ENCODE assay signal across 20 mouse cellular contexts in genomic region chr7:47034785-47035384, GRCm38 (mm10). TPM values are rescaled to one million over a fixed set of nuclear protein-coding genes. Genes with fewer than 3 reads are reported as not detected.
"Had no signal": no experiment of that assay in that cellular context is flagged by ENCODE, and none has a peak within 500 bp of the region (broad histone marks: within the 10 kb centered on the region; RNA-seq: fewer than 3 reads in every experiment).

No protein-coding gene starts in this region.

- H3K4me2 ChIP-seq: limb, embryonic 13.5 days; liver, embryonic 12.5 days; lung, embryonic 15.5 days; neural tube, embryonic 12.5 days had no signal

- ATAC-seq: intestine, embryonic 16.5 days; liver, embryonic 12.5 days had no signal

- H3K27ac ChIP-seq: limb, embryonic 13.5 days; liver, embryonic 12.5 days; lung, embryonic 15.5 days; midbrain, embryonic 10.5 days; neural tube, embryonic 12.5 days had no signal

- DNase-seq: layer of hippocampus, postnatal 36 days; lung, postnatal 14 days; midbrain, embryonic 14.5 days; spleen, adult 18-20 months; thymus, adult 18-20 months; thymus, postnatal 14 days had no signal

- H3K27me3 ChIP-seq: limb, embryonic 13.5 days; liver, embryonic 12.5 days; lung, embryonic 15.5 days; neural tube, embryonic 12.5 days had no signal

- H3K4me3 ChIP-seq: limb, embryonic 13.5 days; liver, embryonic 12.5 days; lung, embryonic 15.5 days; midbrain, embryonic 10.5 days; neural tube, embryonic 12.5 days had no signal

- H3K36me3 ChIP-seq: limb, embryonic 13.5 days; liver, embryonic 12.5 days; lung, embryonic 15.5 days; midbrain, embryonic 10.5 days; neural tube, embryonic 12.5 days had no signal

- H3K9me3 ChIP-seq: limb, embryonic 13.5 days; liver, embryonic 12.5 days; lung, embryonic 15.5 days; midbrain, embryonic 10.5 days; neural tube, embryonic 12.5 days had no signal

- H3K9ac ChIP-seq: limb, embryonic 13.5 days; liver, embryonic 12.5 days; lung, embryonic 15.5 days; neural tube, embryonic 12.5 days had no signal

- H3K4me1 ChIP-seq: limb, embryonic 13.5 days; liver, embryonic 12.5 days; lung, embryonic 15.5 days; midbrain, embryonic 10.5 days; neural tube, embryonic 12.5 days had no signal

RNA-seq across cellular contexts. Expression of gene Gm9999, which starts 51.5 kb away (rescaled TPM):
- total RNA-seq: layer of hippocampus, adult 8-10 months; layer of hippocampus, postnatal 36 days; left cerebral cortex, adult 8-10 months; left cerebral cortex, postnatal 36 days; neutrophil, adult 5-6 weeks had no signal
- polyA plus RNA-seq: intestine, embryonic 16.5 days; kidney, embryonic 14.5 days; large intestine, adult 2 months; limb, embryonic 13.5 days; liver, embryonic 12.5 days; liver, embryonic 16.5 days; lung, embryonic 15.5 days; midbrain, embryonic 10.5 days; midbrain, embryonic 14.5 days; neural tube, embryonic 12.5 days; stomach, embryonic 14.5 days had no signal
